Mouse (Mus musculus): ENCODE data around the gene Ppp1r18. TPM values are rescaled to one million over a fixed set of nuclear protein-coding genes. Genes with fewer than 3 reads are reported as not detected.

Gene Ppp1r18
- polyA plus RNA-seq, 1 experiment from 2014 or later, result 21.3 TPM

- 57% methylated on average over 14 of the region's 14 CpGs for WGBS
- Histone ChIP-seq H3K27ac (peak overlapping the region; percentile 94), H3K4me3 (peak overlapping the region; percentile 72), H3K27me3 (ENCODE audit: poor library complexity, severe bottlenecking) (no peaks in the 10 kb centered on the region), H3K9me3 (no peaks in the 10 kb centered on the region), H3K36me3 (replicated peaks) (peaks cover 32% of the 10 kb centered on the region), H3K4me1 (peaks cover 43% of the 10 kb centered on the region)
- no peak for DNase-seq (ENCODE audit: extremely low spot score, low spot score)
Measured at GRCm38 (mm10) chr17:35840561-35840960, 24.8 kb upstream of the Ppp1r18 start.

GRCm38 (mm10) chr17:35841076-35841950, 24.1 kb upstream of the Ppp1r18 start, which contains the start of gene Mdc1:
Gene Mdc1, plus strand, starts transcription at chr17:35841515.
- H3K4me3 ChIP-seq, result peak within 1 kb of the TSS; percentile 72
- H3K36me3 ChIP-seq (replicated peaks), result peaks cover 32% of the 10 kb centered on the region
- peaks cover 36% of the 10 kb centered on the region for H3K4me1 ChIP-seq
- H3K9me3 ChIP-seq, result no peaks in the 10 kb centered on the region
- H3K27me3 ChIP-seq (ENCODE audit: poor library complexity, severe bottlenecking), result no peaks in the 10 kb centered on the region
- WGBS, result under 1% methylated on average over 59 of the region's 59 CpGs
- peak; percentile 100 for DNase-seq (ENCODE audit: extremely low spot score, low spot score)
- H3K27ac ChIP-seq, result peak within 1 kb of the TSS; percentile 94

DNA sequence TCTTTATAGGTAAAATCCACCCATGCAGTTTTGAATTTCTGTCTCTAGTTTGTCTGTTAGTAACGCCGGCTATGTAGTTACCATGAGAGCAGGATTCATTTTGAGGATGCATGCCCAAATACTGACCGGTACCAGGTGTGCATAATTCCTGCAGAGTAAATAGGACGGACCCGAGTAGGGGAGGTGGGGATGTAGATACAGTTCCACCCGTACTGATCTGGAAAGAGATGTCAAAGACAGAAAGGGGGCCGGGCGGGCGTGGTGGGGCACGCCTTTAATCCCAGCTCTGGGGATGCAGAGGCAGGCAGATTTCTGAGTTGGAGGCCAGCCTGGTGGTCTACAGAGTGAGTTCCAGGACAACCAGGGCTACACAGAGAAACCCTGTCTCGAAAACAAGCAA, 23.4 kb upstream of the Ppp1r18 start:
- Histone ChIP-seq H3K4me3 (peak overlapping the region; percentile 72), H3K9me3 (no peaks in the 10 kb centered on the region), H3K27me3 (ENCODE audit: poor library complexity, severe bottlenecking) (no peaks in the 10 kb centered on the region), H3K4me1 (peaks cover 35% of the 10 kb centered on the region), H3K27ac (peak overlapping the region; percentile 94), H3K36me3 (replicated peaks) (peaks cover 32% of the 10 kb centered on the region)
- DNase-seq (ENCODE audit: extremely low spot score, low spot score), result no peak
- WGBS, result 24% methylated on average over 11 of the region's 11 CpGs

DNA sequence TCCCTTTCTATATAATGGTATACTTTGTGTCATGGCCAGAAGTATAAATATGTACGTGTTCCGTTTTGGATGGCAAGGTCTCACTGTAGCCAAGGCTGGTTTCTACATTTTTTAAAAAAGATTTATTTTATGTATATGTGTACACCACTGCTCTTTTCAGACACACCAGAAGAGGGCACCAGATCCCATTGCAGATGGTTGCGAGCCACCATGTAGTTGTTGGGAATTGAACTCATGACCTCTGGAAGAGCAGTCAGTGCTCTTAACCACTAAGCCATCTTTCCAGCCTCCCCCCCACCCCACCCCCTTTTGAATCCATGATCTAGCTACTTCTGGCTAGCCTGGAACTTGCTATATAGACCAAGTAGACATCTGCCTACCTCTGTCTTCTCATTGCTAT, 21.9 kb upstream of the Ppp1r18 start:
- Histone ChIP-seq H3K9me3 (no peaks in the 10 kb centered on the region), H3K27me3 (ENCODE audit: poor library complexity, severe bottlenecking) (no peaks in the 10 kb centered on the region), H3K4me1 (peaks cover 34% of the 10 kb centered on the region), H3K36me3 (replicated peaks) (peaks cover 46% of the 10 kb centered on the region), H3K4me3 (peak overlapping the region; percentile 72; the same call in 1 of the 2 replicates), H3K27ac (no peak overlapping the region)
- DNase-seq (ENCODE audit: extremely low spot score, low spot score), result no peak
- 99% methylated on average over 3 of the region's 3 CpGs for whole genome bisulfite sequencing

DNA sequence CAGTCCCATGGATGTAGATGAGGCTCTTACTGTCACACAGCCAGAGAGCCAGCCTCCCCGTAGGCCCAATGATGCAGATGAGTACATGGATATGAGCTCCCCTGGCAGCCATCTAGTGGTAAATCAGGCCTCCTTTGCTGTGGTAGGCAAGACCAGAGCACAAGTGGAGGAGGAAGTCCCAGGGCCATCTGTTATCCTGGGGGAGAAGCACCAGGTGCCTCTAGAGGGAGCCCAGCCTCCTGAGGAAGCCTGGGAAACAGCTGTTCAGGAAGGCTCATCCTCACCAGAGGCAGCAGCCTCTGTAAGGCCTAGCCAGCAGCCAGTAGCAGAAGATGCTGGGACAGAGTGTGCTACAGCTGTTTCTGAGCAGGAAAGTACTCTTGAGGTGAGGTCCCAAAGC, 17.3 kb upstream of the Ppp1r18 start:
- Histone ChIP-seq H3K4me3 (peak overlapping the region; percentile 5; the same call in 1 of the 2 replicates), H3K36me3 (replicated peaks) (peaks cover 92% of the 10 kb centered on the region), H3K9me3 (no peaks in the 10 kb centered on the region), H3K4me1 (peaks cover 1% of the 10 kb centered on the region; the same call in 1 of the 2 replicates), H3K27me3 (ENCODE audit: poor library complexity, severe bottlenecking) (no peaks in the 10 kb centered on the region), H3K27ac (no peak overlapping the region)
- WGBS, result 82% methylated on average over 1 of the region's 1 CpGs
- DNase-seq (ENCODE audit: extremely low spot score, low spot score), result no peak

- H3K9me3 ChIP-seq, result no peaks in the 10 kb centered on the region
- DNase-seq (ENCODE audit: extremely low spot score, low spot score), result no peak
- H3K36me3 ChIP-seq (replicated peaks), result peaks cover 98% of the 10 kb centered on the region
- no peaks in the 10 kb centered on the region for H3K4me1 ChIP-seq
- WGBS, result 89% methylated on average over 3 of the region's 3 CpGs
- H3K4me3 ChIP-seq, result no peak overlapping the region
- no peaks in the 10 kb centered on the region for H3K27me3 ChIP-seq (ENCODE audit: poor library complexity, severe bottlenecking)
- H3K27ac ChIP-seq, result no peak overlapping the region
Measured at GRCm38 (mm10) chr17:35850974-35851373, 14.4 kb upstream of the Ppp1r18 start.

GRCm38 (mm10) chr17:35859371-35859770, 6.0 kb upstream of the Ppp1r18 start:
- WGBS, result 88% methylated on average over 1 of the region's 1 CpGs
- Histone ChIP-seq H3K36me3 (replicated peaks) (peaks cover 66% of the 10 kb centered on the region), H3K27ac (no peak overlapping the region), H3K4me1 (peaks cover 27% of the 10 kb centered on the region), H3K9me3 (no peaks in the 10 kb centered on the region), H3K4me3 (no peak overlapping the region), H3K27me3 (ENCODE audit: poor library complexity, severe bottlenecking) (no peaks in the 10 kb centered on the region)
- no peak for DNase-seq (ENCODE audit: extremely low spot score, low spot score)

- peaks cover 66% of the 10 kb centered on the region for H3K36me3 ChIP-seq (replicated peaks)
- H3K9me3 ChIP-seq, result no peaks in the 10 kb centered on the region
- DNase-seq (ENCODE audit: extremely low spot score, low spot score), result no peak
- 60% methylated on average over 2 of the region's 2 CpGs for WGBS
- H3K4me3 ChIP-seq, result 0 out of 2 replicates have a peak overlapping the region, but pooled peaks have one; percentile 5
- no peaks in the 10 kb centered on the region for H3K27me3 ChIP-seq (ENCODE audit: poor library complexity, severe bottlenecking)
- H3K27ac ChIP-seq, result no peak overlapping the region
- peaks cover 32% of the 10 kb centered on the region for H3K4me1 ChIP-seq
Measured at GRCm38 (mm10) chr17:35859835-35860234, 5.6 kb upstream of the Ppp1r18 start.

GRCm38 (mm10) chr17:35860831-35861197, 4.6 kb upstream of the Ppp1r18 start:
- 9% methylated on average over 12 of the region's 12 CpGs for WGBS
- H3K36me3 ChIP-seq (replicated peaks), result peaks cover 60% of the 10 kb centered on the region
- H3K9me3 ChIP-seq, result no peaks in the 10 kb centered on the region
- peak overlapping the region; percentile 82 for H3K4me3 ChIP-seq
- no peaks in the 10 kb centered on the region for H3K27me3 ChIP-seq (ENCODE audit: poor library complexity, severe bottlenecking)
- H3K27ac ChIP-seq, result peak overlapping the region; percentile 97
- H3K4me1 ChIP-seq, result peaks cover 42% of the 10 kb centered on the region
- DNase-seq (ENCODE audit: extremely low spot score, low spot score), result no peak

DNA sequence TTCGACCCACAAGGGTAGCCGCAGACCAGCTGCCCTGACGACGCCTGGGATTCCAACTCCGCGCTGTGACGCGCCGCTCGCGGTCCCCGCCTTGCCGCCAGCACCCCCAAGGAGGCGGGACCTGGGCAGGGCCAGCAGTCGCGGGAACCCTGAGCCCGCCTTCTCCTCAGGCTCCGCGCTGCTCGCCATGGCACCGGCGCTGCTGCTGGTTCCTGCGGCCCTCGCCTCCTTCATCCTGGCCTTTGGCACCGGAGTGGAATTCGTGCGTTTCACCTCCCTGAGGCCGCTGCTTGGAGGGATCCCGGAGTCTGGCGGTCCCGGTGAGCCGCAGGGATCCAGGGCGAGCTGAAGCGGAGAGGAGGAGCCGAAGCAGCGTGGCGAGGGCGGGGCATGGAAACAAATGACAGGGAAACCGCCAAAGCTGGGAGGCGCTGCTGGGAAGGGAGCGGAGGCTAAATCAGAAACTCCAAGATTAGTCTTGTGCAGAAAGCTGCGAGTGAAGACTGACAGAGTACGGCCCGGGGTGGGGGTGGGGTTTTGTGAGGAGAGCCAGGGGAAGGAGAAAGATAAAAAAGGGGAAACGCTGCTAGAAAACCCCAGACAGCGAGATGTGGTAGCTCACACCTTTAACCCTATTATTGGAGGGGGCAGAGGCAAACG, 4.1 kb upstream of the Ppp1r18 start, which contains the start of gene Nrm:
Gene Nrm, plus strand, starts transcription at position 121 of the 660 bp plus-strand sequence.
- Histone ChIP-seq H3K27ac (peak within 1 kb of the TSS; percentile 97), H3K9me3 (no peaks in the 10 kb centered on the region), H3K4me1 (peaks cover 46% of the 10 kb centered on the region), H3K36me3 (replicated peaks) (peaks cover 57% of the 10 kb centered on the region), H3K4me3 (peak within 1 kb of the TSS; percentile 82), H3K27me3 (ENCODE audit: poor library complexity, severe bottlenecking) (no peaks in the 10 kb centered on the region)
- WGBS, result under 1% methylated on average over 47 of the region's 47 CpGs
- peak; percentile 92 for DNase-seq (ENCODE audit: extremely low spot score, low spot score)

GRCm38 (mm10) chr17:35864832-35865353, 500 bp upstream of the Ppp1r18 start:
- Histone ChIP-seq H3K27ac (peak overlapping the region; percentile 96), H3K27me3 (ENCODE audit: poor library complexity, severe bottlenecking) (no peaks in the 10 kb centered on the region), H3K4me1 (peaks cover 81% of the 10 kb centered on the region), H3K36me3 (replicated peaks) (peaks cover 40% of the 10 kb centered on the region), H3K9me3 (no peaks in the 10 kb centered on the region), H3K4me3 (peak overlapping the region; percentile 77)
- DNase-seq (ENCODE audit: extremely low spot score, low spot score), result peak; percentile 25
- 19% methylated on average over 10 of the region's 10 CpGs for WGBS

DNA sequence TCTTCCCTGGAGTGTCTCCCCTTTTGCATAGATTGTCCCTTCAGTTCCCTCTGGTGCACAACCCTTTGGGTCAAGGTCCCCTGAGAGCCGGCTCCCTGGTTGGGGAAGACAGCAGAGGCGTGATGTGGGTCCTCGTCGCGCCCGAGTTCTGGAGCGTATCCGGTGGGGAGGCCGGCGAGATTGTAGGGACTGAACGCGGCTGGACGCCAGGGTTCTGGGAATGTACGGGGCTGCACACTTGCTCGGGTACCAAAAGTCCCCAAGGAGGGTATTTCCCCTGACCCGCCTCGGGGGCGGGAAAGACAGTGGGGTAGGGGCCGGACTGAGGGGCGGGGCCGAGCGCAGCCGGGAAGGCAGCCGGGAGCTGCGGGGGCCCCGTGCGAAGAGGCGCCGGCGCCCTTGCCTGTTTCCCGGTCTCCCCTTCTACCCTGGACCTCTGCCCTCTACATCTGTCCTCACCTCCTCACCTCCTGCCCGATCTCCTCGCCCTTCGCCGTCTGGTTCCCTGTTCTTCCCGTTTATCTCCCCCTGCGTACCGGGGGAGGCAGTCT, 963 bp downstream of the Ppp1r18 start:
- H3K4me3 ChIP-seq, result peak overlapping the region; percentile 77
- peaks cover 80% of the 10 kb centered on the region for H3K4me1 ChIP-seq
- H3K27ac ChIP-seq, result peak overlapping the region; percentile 96
- H3K9me3 ChIP-seq, result peaks cover 5% of the 10 kb centered on the region
- DNase-seq (ENCODE audit: extremely low spot score, low spot score), result no peak
- under 1% methylated on average over 38 of the region's 38 CpGs for WGBS
- peaks cover 53% of the 10 kb centered on the region for H3K36me3 ChIP-seq (replicated peaks)
- H3K27me3 ChIP-seq (ENCODE audit: poor library complexity, severe bottlenecking), result no peaks in the 10 kb centered on the region
